Mouse (Mus musculus) inflammation-experienced regulatory T-cells (primary cell): ENCODE data around the gene She. TPM values are rescaled to one million over a fixed set of nuclear protein-coding genes. Genes with fewer than 3 reads are reported as not detected.

ENCODE experiments used
- polyA plus RNA-seq, 2 experiments: library from polyadenylated mRNA; unstranded; fragments of 100-300 nt; shearing (Covaris generic); gene quantifications; one replicate each; pipeline ENCODE4 v1.2.1; 2017

Gene She
- polyA plus RNA-seq: 10 to 100 TPM in 1 of 2 experiments, 1 to 10 TPM in 1; 9.6 to 12.3 TPM

DNA sequence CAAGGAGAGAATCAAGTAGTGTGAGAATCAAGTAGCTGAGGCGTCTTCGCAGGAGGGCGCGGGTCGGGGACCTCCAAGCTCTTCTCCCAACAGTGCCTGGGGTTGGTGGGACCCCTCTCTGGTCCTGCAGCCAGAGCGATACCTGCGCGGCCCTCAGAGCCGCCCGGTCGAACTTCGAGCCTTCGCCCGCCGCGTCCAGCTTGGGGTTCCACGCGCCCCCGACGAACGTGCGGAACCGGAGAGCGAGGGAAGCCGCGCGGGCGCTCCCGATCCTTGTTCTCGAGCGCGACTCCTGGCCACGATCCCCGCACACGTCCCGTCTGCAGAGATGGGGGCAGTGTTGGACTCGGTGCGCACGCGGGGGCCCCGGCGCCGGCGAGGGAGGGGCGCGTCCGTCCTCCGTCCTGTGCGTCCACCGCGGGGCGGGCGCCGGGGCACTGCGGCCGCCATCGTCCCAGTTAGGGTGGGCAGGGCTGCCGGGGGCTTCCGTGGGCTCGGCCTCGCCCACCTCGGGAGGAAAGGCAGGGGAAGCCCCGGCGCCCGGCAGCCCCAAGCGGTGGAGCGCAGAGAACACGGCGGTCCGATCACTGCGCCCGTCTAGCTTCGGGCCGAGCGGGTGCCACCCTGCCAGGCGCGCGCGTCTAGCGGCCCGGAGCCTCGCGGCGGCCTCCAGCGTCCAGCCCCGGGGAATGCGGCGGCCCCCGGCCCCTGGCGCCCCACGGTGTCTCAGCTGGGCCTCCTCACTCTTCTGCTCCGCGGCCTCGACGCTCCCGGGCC lies at the start of gene She:
TSS of gene She (plus strand) at position 556 of the 777 bp plus-strand sequence.

Other genes with a start within 250 kb of the She start
- gene Adar, start 116.3 kb upstream of the She start, polyA plus RNA-seq: 100 to 1,000 TPM in 1 of 2 experiments, 10 to 100 TPM in 1; 94.9 to 105 TPM
- 1 to 10 TPM; 1.3 to 2.6 TPM for gene Chrnb2, start 66.7 kb upstream of the She start, polyA plus RNA-seq
- gene Ube2q1, start 57.8 kb upstream of the She start, polyA plus RNA-seq: 10 to 100 TPM; 78.5 to 79.8 TPM
- gene Il6ra, start 81.8 kb downstream of the She start, polyA plus RNA-seq: 10 to 100 TPM; 42.8 to 65.2 TPM
- 100 to 1,000 TPM; 103 to 105 TPM for gene Atp8b2, start 132.1 kb downstream of the She start, polyA plus RNA-seq
- gene Hax1, start 167.4 kb downstream of the She start, polyA plus RNA-seq: 10 to 100 TPM; 97.9 to 98.2 TPM
- 100 to 1,000 TPM; 136 to 148 TPM for gene 4933434E20Rik, start 220.3 kb downstream of the She start, polyA plus RNA-seq
- 100 to 1,000 TPM; 178 to 194 TPM for gene Ubap2l, start 221.3 kb downstream of the She start, polyA plus RNA-seq
- gene Tpm3, start 241.3 kb downstream of the She start, polyA plus RNA-seq: 100 to 1,000 TPM; 802 to 914 TPM